Mouse (Mus musculus): Measurements from ENCODE around the gene Hes2. TPM values are rescaled to one million over a fixed set of nuclear protein-coding genes. Genes with fewer than 3 reads are reported as not detected.

Hes2 gene
- polyA plus RNA-seq, 1 experiment, result 6.2 TPM

GRCm38 (mm10) chr4:152120311-152121182 lies 38.1 kb upstream of the Hes2 start:
- WGBS, result 10% methylated on average over 31 of the region's 31 CpGs
- H3K4me1 ChIP-seq (ENCODE audit: control insufficient read depth, insufficient read depth, low read length), result peaks cover 9% of the 10 kb centered on the region; the same call in 1 of the 2 replicates
- TF ChIP-seq POLR2A (IDR thresholded peaks at IDR 0.05; ENCODE audit: borderline replicate concordance, extremely low read depth, low read depth, low read length) (no peak), CTCF (IDR thresholded peaks at IDR 0.05; ENCODE audit: insufficient read depth, low read length) (no peak)
- DNase-seq, result no peak
- H3K4me3 ChIP-seq (replicated peaks; ENCODE audit: extremely low read depth, low read depth, low read length), result no peak overlapping the region

- peaks cover 12% of the 10 kb centered on the region for H3K4me1 ChIP-seq (ENCODE audit: control insufficient read depth, insufficient read depth, low read length)
- no peak for DNase-seq
- no peak overlapping the region for H3K4me3 ChIP-seq (replicated peaks; ENCODE audit: extremely low read depth, low read depth, low read length)
- 8% methylated on average over 12 of the region's 12 CpGs for WGBS
- TF ChIP-seq POLR2A (IDR thresholded peaks at IDR 0.05; ENCODE audit: borderline replicate concordance, extremely low read depth, low read depth, low read length), result no peak
- TF ChIP-seq CTCF (IDR thresholded peaks at IDR 0.05; ENCODE audit: insufficient read depth, low read length), result no peak
Observed at GRCm38 (mm10) chr4:152121183-152121505, 37.5 kb upstream of the Hes2 start.

GRCm38 (mm10) chr4:152124361-152124961 lies 34.2 kb upstream of the Hes2 start:
- WGBS, result 25% methylated on average over 13 of the region's 13 CpGs
- no peak for DNase-seq
- no peak overlapping the region for H3K4me3 ChIP-seq (replicated peaks; ENCODE audit: extremely low read depth, low read depth, low read length)
- no peak for TF ChIP-seq CTCF (IDR thresholded peaks at IDR 0.05; ENCODE audit: insufficient read depth, low read length)
- H3K4me1 ChIP-seq (ENCODE audit: control insufficient read depth, insufficient read depth, low read length), result peaks cover 15% of the 10 kb centered on the region

DNA sequence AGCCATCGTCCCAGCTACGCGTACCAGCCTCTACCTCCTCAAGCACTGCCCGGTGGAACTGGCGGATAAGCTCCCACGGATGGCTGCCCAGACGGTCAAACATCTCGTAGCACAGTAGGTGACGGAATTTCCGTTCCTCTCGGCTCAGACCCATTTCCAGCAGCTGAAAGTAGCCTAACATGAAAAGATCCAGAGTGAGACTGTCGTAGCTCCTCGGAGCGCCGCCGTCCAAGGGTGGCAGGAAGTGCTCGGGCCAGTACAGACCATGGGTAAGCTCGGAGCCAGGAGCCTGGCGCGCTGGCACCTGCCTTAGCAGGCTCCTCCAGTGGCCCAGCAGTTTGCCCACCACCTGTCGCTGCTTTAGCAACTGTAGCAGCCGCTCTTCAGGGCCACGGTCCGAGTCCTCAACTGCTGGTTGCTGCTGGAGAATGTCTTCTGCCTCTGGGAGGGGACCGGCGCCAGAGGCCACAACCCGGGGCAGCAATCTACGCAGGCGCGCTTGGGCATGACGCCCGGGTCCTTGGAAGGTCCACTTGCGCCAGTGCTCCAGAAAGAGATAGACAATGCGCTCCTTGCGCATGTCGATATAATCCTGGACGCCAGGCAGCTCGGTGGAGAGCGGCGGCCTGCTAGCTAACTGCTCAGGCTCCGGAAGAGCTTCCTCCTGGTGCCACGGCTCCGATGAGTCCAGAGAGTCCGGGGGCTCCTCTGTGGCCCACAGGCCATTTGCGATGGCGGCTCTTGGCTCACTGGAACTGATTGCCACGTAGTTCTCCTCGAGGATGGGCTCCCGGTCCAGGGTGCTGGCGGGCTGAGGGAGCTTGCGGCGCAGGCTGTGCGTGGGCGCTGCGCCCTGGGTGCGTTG lies 33.3 kb upstream of the Hes2 start:
- DNase-seq, result no peak
- TF ChIP-seq CTCF (IDR thresholded peaks at IDR 0.05; ENCODE audit: insufficient read depth, low read length) (no peak), POLR2A (IDR thresholded peaks at IDR 0.05; ENCODE audit: borderline replicate concordance, extremely low read depth, low read depth, low read length) (no peak)
- 20% methylated on average over 56 of the region's 56 CpGs for whole genome bisulfite sequencing
- peak overlapping the region; percentile 44 for H3K4me3 ChIP-seq (replicated peaks; ENCODE audit: extremely low read depth, low read depth, low read length)
- peaks cover 13% of the 10 kb centered on the region for H3K4me1 ChIP-seq (ENCODE audit: control insufficient read depth, insufficient read depth, low read length)

DNA sequence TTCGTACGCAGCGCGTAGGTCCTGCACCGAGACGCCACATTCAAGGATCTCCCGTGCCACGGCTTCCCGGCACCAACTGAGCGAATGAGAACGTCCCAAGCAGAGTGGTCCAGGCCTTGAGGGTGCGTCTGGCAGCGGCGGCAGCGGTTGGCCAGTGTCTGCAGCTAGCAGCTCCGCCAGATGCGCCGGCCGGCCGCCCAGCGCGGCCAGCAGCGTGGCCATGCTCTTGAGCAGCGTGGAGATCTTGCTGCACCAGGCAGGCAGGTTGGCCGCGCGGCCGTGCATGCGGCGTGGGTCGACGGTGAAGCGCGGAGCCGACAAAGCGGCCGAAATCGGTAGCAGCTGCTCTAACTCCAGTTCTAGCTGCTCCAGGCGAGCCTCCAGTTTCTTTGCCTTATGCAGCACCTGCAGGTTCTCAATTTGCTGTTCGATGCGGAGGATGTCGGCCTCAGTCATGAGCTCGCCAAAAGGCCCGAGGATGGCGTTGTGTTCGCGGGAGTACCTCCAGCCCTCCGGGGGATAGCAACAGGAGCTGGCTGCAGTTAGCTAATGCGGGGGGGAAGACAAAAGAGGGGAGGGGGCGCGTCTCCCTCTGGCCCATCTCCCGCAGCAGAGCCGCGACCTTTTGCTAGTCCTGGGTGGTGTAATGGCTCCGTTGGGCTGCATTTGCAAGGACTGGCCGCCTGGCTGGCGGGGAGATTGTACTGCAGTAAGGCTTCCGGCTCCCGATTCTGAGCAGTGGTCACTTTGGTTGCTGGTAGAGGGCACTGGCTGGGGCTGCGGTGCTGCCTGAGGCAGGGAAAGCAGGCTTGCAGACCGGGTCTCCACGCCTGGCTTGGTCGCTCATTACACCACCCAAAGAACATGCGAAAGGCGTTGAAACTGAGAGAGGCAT lies 32.4 kb upstream of the Hes2 start:
- whole genome bisulfite sequencing, result 18% methylated on average over 65 of the region's 65 CpGs
- no peak for DNase-seq
- H3K4me3 ChIP-seq (replicated peaks; ENCODE audit: extremely low read depth, low read depth, low read length), result peak overlapping the region; percentile 44
- H3K4me1 ChIP-seq (ENCODE audit: control insufficient read depth, insufficient read depth, low read length), result peaks cover 6% of the 10 kb centered on the region
- no peak for TF ChIP-seq POLR2A (IDR thresholded peaks at IDR 0.05; ENCODE audit: borderline replicate concordance, extremely low read depth, low read depth, low read length)
- TF ChIP-seq CTCF (IDR thresholded peaks at IDR 0.05; ENCODE audit: insufficient read depth, low read length), result no peak

GRCm38 (mm10) chr4:152127884-152128283 lies 30.8 kb upstream of the Hes2 start:
- WGBS, result 93% methylated on average over 11 of the region's 11 CpGs
- no peak overlapping the region for H3K4me3 ChIP-seq (replicated peaks; ENCODE audit: extremely low read depth, low read depth, low read length)
- TF ChIP-seq POLR2A (IDR thresholded peaks at IDR 0.05; ENCODE audit: borderline replicate concordance, extremely low read depth, low read depth, low read length), result no peak
- no peak for TF ChIP-seq CTCF (IDR thresholded peaks at IDR 0.05; ENCODE audit: insufficient read depth, low read length)

DNA sequence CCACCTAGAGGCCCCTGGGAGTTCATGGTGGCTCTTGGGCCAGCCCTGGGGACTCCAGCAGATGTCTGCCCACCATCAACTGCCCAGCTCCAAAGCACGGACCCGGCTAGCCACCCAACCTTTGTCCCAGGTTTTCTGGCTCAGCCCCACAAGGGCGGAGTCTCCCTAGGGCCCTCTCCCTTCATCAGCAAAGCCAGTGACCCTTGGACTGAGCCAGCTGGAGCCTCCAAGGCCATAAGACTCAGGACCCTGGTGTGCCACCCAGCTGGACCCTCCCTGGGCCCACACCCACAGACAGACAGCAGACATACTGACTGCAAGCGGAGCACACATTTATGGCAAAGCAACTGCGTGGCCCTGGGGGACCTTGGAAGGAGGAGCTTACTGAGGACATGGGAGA lies 29.9 kb upstream of the Hes2 start:
- TF ChIP-seq CTCF (IDR thresholded peaks at IDR 0.05; ENCODE audit: insufficient read depth, low read length) (no peak), POLR2A (IDR thresholded peaks at IDR 0.05; ENCODE audit: borderline replicate concordance, extremely low read depth, low read depth, low read length) (no peak)
- 84% methylated on average over 5 of the region's 5 CpGs for WGBS
- no peak for DNase-seq
- Histone ChIP-seq H3K4me3 (replicated peaks; ENCODE audit: extremely low read depth, low read depth, low read length) (no peak overlapping the region), H3K4me1 (ENCODE audit: control insufficient read depth, insufficient read depth, low read length) (peaks cover 9% of the 10 kb centered on the region)

More at GRCm38 (mm10) chr4:152127884-152128283, 30.8 kb upstream of the Hes2 start:
- peaks cover 9% of the 10 kb centered on the region for H3K4me1 ChIP-seq (ENCODE audit: control insufficient read depth, insufficient read depth, low read length)
- no peak for DNase-seq

GRCm38 (mm10) chr4:152129395-152129930 lies 29.2 kb upstream of the Hes2 start:
- Histone ChIP-seq H3K4me1 (ENCODE audit: control insufficient read depth, insufficient read depth, low read length) (peaks cover 9% of the 10 kb centered on the region), H3K4me3 (replicated peaks; ENCODE audit: extremely low read depth, low read depth, low read length) (no peak overlapping the region)
- no peak for TF ChIP-seq CTCF (IDR thresholded peaks at IDR 0.05; ENCODE audit: insufficient read depth, low read length)
- no peak for TF ChIP-seq POLR2A (IDR thresholded peaks at IDR 0.05; ENCODE audit: borderline replicate concordance, extremely low read depth, low read depth, low read length)
- DNase-seq, result no peak
- 53% methylated on average over 13 of the region's 13 CpGs for WGBS

All from lung, adult 2 months (tissue).